Mouse (Mus musculus) lung, embryonic 15.5 days (tissue): ENCODE data around the gene Mmp23. TPM values are rescaled to one million over a fixed set of nuclear protein-coding genes. Genes with fewer than 3 reads are reported as not detected.
A peak's percentile ranks its signal among the peaks of the same experiment; 100 is the strongest.

ENCODE experiments used
- ATAC-seq: fragments of 200-750 bp; cut with Nextera tagmentation; 2 replicates; pipeline ENCODE4 v1.8.0; 2017; ENCODE audit warnings: moderate number of reproducible peaks, borderline replicate concordance; ENCODE audit not compliant: low FRiP score, low TSS enrichment; ENCODE audit errors: extremely low read depth
- H3K27ac ChIP-seq: fragments of 300-500 bp; sonication (generic); 2 replicates; pipeline ENCODE4 v1.5.1; 2015; ENCODE audit warnings: moderate library complexity, mild to moderate bottlenecking, inconsistent platforms
- H3K27me3 ChIP-seq: fragments of 300-500 bp; sonication (generic); 2 replicates; pipeline ENCODE4 v1.6.1; 2015; ENCODE audit warnings: inconsistent platforms
- H3K36me3 ChIP-seq: fragments of 300-500 bp; sonication (generic); 2 replicates; pipeline ENCODE4 v1.6.1; 2015; ENCODE audit warnings: inconsistent platforms
- H3K4me1 ChIP-seq: fragments of 300-500 bp; sonication (generic); 2 replicates; pipeline ENCODE4 v1.6.1; 2015; ENCODE audit warnings: inconsistent platforms
- H3K4me2 ChIP-seq: fragments of 300-500 bp; sonication (generic); 2 replicates; pipeline ENCODE4 v1.6.1; 2015; ENCODE audit warnings: inconsistent platforms, mild to moderate bottlenecking, moderate library complexity
- H3K4me3 ChIP-seq: fragments of 300-500 bp; sonication (generic); 2 replicates; pipeline ENCODE4 v1.5.1; 2015; ENCODE audit warnings: mild to moderate bottlenecking, inconsistent platforms
- H3K9ac ChIP-seq: fragments of 300-500 bp; sonication (generic); 2 replicates; pipeline ENCODE4 v1.6.1; 2015; ENCODE audit warnings: inconsistent platforms
- H3K9me3 ChIP-seq: fragments of 300-500 bp; sonication (generic); 2 replicates; pipeline ENCODE4 v1.6.1; 2016; ENCODE audit warnings: inconsistent platforms
- WGBS: fragments of 180-500 bp; shearing (Covaris S2); methylation state at CpG from one replicate; pipeline ENCODE4 v1.1.7; 2015; 5-methylcytosine and 5-hydroxymethylcytosine counted together
- polyA plus RNA-seq: library from polyadenylated mRNA; unstranded; fragments of >200 nt; fragmentation: Nextera tagmentation; extraction: Ambion mirVana; gene quantifications from 2 replicates; pipeline ENCODE4 v1.2.1, GENCODE M21; 2015

Gene Mmp23
- polyA plus RNA-seq, 1 experiment from 2014 or later = 47.8 TPM

- 92% methylated on average over 5 of the region's 5 CpGs for WGBS
- Histone ChIP-seq H3K4me2 (no peak overlapping the region), H3K4me1 (no peaks in the 10 kb centered on the region; the same call in 1 of the 2 replicates), H3K4me3 (no peak overlapping the region), H3K27ac (no peak overlapping the region), H3K9ac (no peak overlapping the region), H3K27me3 (no peaks in the 10 kb centered on the region), H3K9me3 (no peaks in the 10 kb centered on the region), H3K36me3 (peaks cover 64% of the 10 kb centered on the region)
- ATAC-seq = no peak
These were observed 34.9 kb downstream of the Mmp23 start for GRCm38 (mm10) chr4:155618321-155618720.

GRCm38 (mm10) chr4:155613264-155613663 lies 39.9 kb downstream of the Mmp23 start:
- Histone ChIP-seq H3K27ac (no peak overlapping the region), H3K4me1 (no peaks in the 10 kb centered on the region), H3K9ac (no peak overlapping the region), H3K27me3 (no peaks in the 10 kb centered on the region), H3K4me3 (no peak overlapping the region), H3K36me3 (peaks cover 65% of the 10 kb centered on the region), H3K4me2 (no peak overlapping the region), H3K9me3 (no peaks in the 10 kb centered on the region)
- 96% methylated on average over 3 of the region's 3 CpGs for whole genome bisulfite sequencing
- no peak for ATAC-seq

GRCm38 (mm10) chr4:155611860-155612259 lies 41.3 kb downstream of the Mmp23 start:
- H3K9me3 ChIP-seq = no peaks in the 10 kb centered on the region
- no peak overlapping the region for H3K27ac ChIP-seq
- 83% methylated on average over 3 of the region's 3 CpGs for WGBS
- H3K4me3 ChIP-seq = no peak overlapping the region
- H3K4me1 ChIP-seq = no peaks in the 10 kb centered on the region
- no peaks in the 10 kb centered on the region for H3K27me3 ChIP-seq
- peaks cover 51% of the 10 kb centered on the region for H3K36me3 ChIP-seq
- ATAC-seq = no peak
- H3K9ac ChIP-seq = no peak overlapping the region
- H3K4me2 ChIP-seq = no peak overlapping the region

- 51% methylated on average over 2 of the region's 2 CpGs for WGBS
- Histone ChIP-seq H3K9me3 (no peaks in the 10 kb centered on the region), H3K27ac (no peak overlapping the region), H3K4me1 (peaks cover 9% of the 10 kb centered on the region), H3K27me3 (no peaks in the 10 kb centered on the region), H3K9ac (no peak overlapping the region), H3K4me2 (no peak overlapping the region), H3K36me3 (peaks cover 27% of the 10 kb centered on the region), H3K4me3 (no peak overlapping the region)
- no peak for ATAC-seq
These were observed 46.4 kb downstream of the Mmp23 start for GRCm38 (mm10) chr4:155606825-155607224.

GRCm38 (mm10) chr4:155605132-155605531 lies 48.1 kb downstream of the Mmp23 start:
- 86% methylated on average over 4 of the region's 4 CpGs for WGBS
- no peak overlapping the region for H3K4me2 ChIP-seq
- H3K4me3 ChIP-seq = no peak overlapping the region
- peaks cover 18% of the 10 kb centered on the region for H3K36me3 ChIP-seq
- no peaks in the 10 kb centered on the region for H3K27me3 ChIP-seq
- H3K4me1 ChIP-seq = peaks cover 9% of the 10 kb centered on the region
- no peak overlapping the region for H3K27ac ChIP-seq
- no peaks in the 10 kb centered on the region for H3K9me3 ChIP-seq
- H3K9ac ChIP-seq = no peak overlapping the region
- ATAC-seq = no peak

GRCm38 (mm10) chr4:155603801-155604200 lies 49.4 kb downstream of the Mmp23 start:
- H3K9me3 ChIP-seq = no peaks in the 10 kb centered on the region
- 89% methylated on average over 6 of the region's 6 CpGs for WGBS
- no peak overlapping the region for H3K4me2 ChIP-seq
- H3K27me3 ChIP-seq = no peaks in the 10 kb centered on the region
- no peak overlapping the region for H3K4me3 ChIP-seq
- peaks cover 14% of the 10 kb centered on the region; the same call in 1 of the 2 replicates for H3K36me3 ChIP-seq
- H3K27ac ChIP-seq = no peak overlapping the region
- ATAC-seq = no peak
- no peak overlapping the region for H3K9ac ChIP-seq
- peaks cover 9% of the 10 kb centered on the region for H3K4me1 ChIP-seq

- peaks cover 9% of the 10 kb centered on the region for H3K4me1 ChIP-seq
- ATAC-seq = no peak
- H3K36me3 ChIP-seq = peaks cover 14% of the 10 kb centered on the region; the same call in 1 of the 2 replicates
- no peak overlapping the region for H3K27ac ChIP-seq
- peak overlapping the region; percentile 86 for H3K4me2 ChIP-seq
- peak overlapping the region; percentile 65 for H3K4me3 ChIP-seq
- H3K9me3 ChIP-seq = no peaks in the 10 kb centered on the region
- WGBS = 85% methylated on average over 1 of the region's 1 CpGs
- no peaks in the 10 kb centered on the region for H3K27me3 ChIP-seq
- H3K9ac ChIP-seq = 0 out of 2 replicates have a peak overlapping the region, but pooled peaks have one; percentile 77
These were observed 50.4 kb downstream of the Mmp23 start for GRCm38 (mm10) chr4:155602753-155603152.

- no peaks in the 10 kb centered on the region for H3K9me3 ChIP-seq
- H3K4me3 ChIP-seq = peak overlapping the region; percentile 65
- peak overlapping the region; percentile 86 for H3K4me2 ChIP-seq
- WGBS = 1% methylated on average over 31 of the region's 31 CpGs
- peaks cover 9% of the 10 kb centered on the region for H3K4me1 ChIP-seq
- no peak for ATAC-seq
- peak overlapping the region; percentile 77 for H3K9ac ChIP-seq
- peaks cover 14% of the 10 kb centered on the region; the same call in 1 of the 2 replicates for H3K36me3 ChIP-seq
- peak overlapping the region; percentile 96 for H3K27ac ChIP-seq
- H3K27me3 ChIP-seq = no peaks in the 10 kb centered on the region
These were observed 51.2 kb downstream of the Mmp23 start for GRCm38 (mm10) chr4:155601997-155602456.

- H3K4me2 ChIP-seq = peak within 1 kb of the TSS; percentile 86
- peak within 1 kb of the TSS; percentile 65 for H3K4me3 ChIP-seq
- no peaks in the 10 kb centered on the region for H3K9me3 ChIP-seq
- peak; percentile 97 for ATAC-seq
- H3K27me3 ChIP-seq = no peaks in the 10 kb centered on the region
- peak within 1 kb of the TSS; percentile 77 for H3K9ac ChIP-seq
- peak within 1 kb of the TSS; percentile 96 for H3K27ac ChIP-seq
- peaks cover 14% of the 10 kb centered on the region; the same call in 1 of the 2 replicates for H3K36me3 ChIP-seq
- H3K4me1 ChIP-seq = peaks cover 9% of the 10 kb centered on the region
- under 1% methylated on average over 61 of the region's 65 CpGs for WGBS
These were observed 51.8 kb downstream of the Mmp23 start, which contains the start of gene Slc35e2 for GRCm38 (mm10) chr4:155601091-155601996. Slc35e2 (plus strand) TSS chr4:155601416.

Other genes with a start within 250 kb of the Mmp23 start
- 1.8 and 2.1 TPM in 2 replicates for gene Cfap74, start 244.2 kb downstream of the Mmp23 start, polyA plus RNA-seq
- 0.18 and 0.27 TPM in 2 replicates for gene Tmem52, start 184.3 kb downstream of the Mmp23 start, polyA plus RNA-seq
- 527 and 534 TPM in 2 replicates for gene Gnb1, start 162.0 kb downstream of the Mmp23 start, polyA plus RNA-seq
- 76.3 and 77.6 TPM in 2 replicates for gene Nadk, start 91.0 kb downstream of the Mmp23 start, polyA plus RNA-seq
- 6.4 and 6.5 TPM in 2 replicates for gene Slc35e2, start 52.0 kb downstream of the Mmp23 start, polyA plus RNA-seq
- gene Cdk11b, start 28.5 kb downstream of the Mmp23 start, polyA plus RNA-seq = 50.2 and 53.6 TPM in 2 replicates
- gene Gm10563, start 8.0 kb downstream of the Mmp23 start, polyA plus RNA-seq = not detected in 2 replicates
- 27.6 and 29.1 TPM in 2 replicates for gene Mib2, start 15.8 kb upstream of the Mmp23 start, polyA plus RNA-seq
- 4.3 and 4.9 TPM in 2 replicates for gene Fndc10, start 41.0 kb upstream of the Mmp23 start, polyA plus RNA-seq
- gene Ssu72, start 51.4 kb upstream of the Mmp23 start, polyA plus RNA-seq = 147 and 150 TPM in 2 replicates
- 0.44 and 0.59 TPM in 2 replicates for gene Tmem240, start 81.4 kb upstream of the Mmp23 start, polyA plus RNA-seq
- 84.7 and 90.0 TPM in 2 replicates for gene Atad3a, start 107.7 kb upstream of the Mmp23 start, polyA plus RNA-seq
- 10.5 and 11.0 TPM in 2 replicates for gene Vwa1, start 121.3 kb upstream of the Mmp23 start, polyA plus RNA-seq
- 0.16 and 0.26 TPM in 2 replicates for gene Tmem88b, start 132.5 kb upstream of the Mmp23 start, polyA plus RNA-seq
- gene Ankrd65, start 137.1 kb upstream of the Mmp23 start, polyA plus RNA-seq = 0.20 TPM in 1 of 2 replicates, not detected in the other
- gene Mrpl20, start 149.5 kb upstream of the Mmp23 start, polyA plus RNA-seq = 193 and 228 TPM in 2 replicates
- 152 and 169 TPM in 2 replicates for gene Ccnl2, start 159.1 kb upstream of the Mmp23 start, polyA plus RNA-seq
- gene Aurkaip1, start 177.9 kb upstream of the Mmp23 start, polyA plus RNA-seq = 143 and 146 TPM in 2 replicates
- 194 and 223 TPM in 2 replicates for gene Mxra8, start 186.3 kb upstream of the Mmp23 start, polyA plus RNA-seq
- 14.0 and 14.7 TPM in 2 replicates for gene Dvl1, start 194.0 kb upstream of the Mmp23 start, polyA plus RNA-seq
- gene Tas1r3, start 210.0 kb upstream of the Mmp23 start, polyA plus RNA-seq = 0.34 and 0.36 TPM in 2 replicates
- gene Cptp, start 216.1 kb upstream of the Mmp23 start, polyA plus RNA-seq = 14.5 and 15.2 TPM in 2 replicates
- gene Ints11, start 216.2 kb upstream of the Mmp23 start, polyA plus RNA-seq = 77.7 and 80.5 TPM in 2 replicates
- gene Pusl1, start 238.4 kb upstream of the Mmp23 start, polyA plus RNA-seq = 42.9 and 44.9 TPM in 2 replicates
- 15.1 and 17.7 TPM in 2 replicates for gene Acap3, start 238.4 kb upstream of the Mmp23 start, polyA plus RNA-seq